Mouse (Mus musculus) heart, adult 2 months (tissue): Measurements from ENCODE around the gene Stag1.
"Not testable (repeated sequence)": the region's sequence is repeated elsewhere in the genome, so short reads cannot be mapped to it uniquely, and the experiment has no call there.

Experiments used
- CTCF ChIP-seq: fragments of 200-600 bp; IDR thresholded peaks from 2 replicates; pipeline ENCODE4 v1.8.1; 2022; ENCODE audit warnings: antibody characterized with exemption, mild to moderate bottlenecking, moderate library complexity
- EP300 ChIP-seq: fragments of 200-500 bp; IDR thresholded peaks from 2 replicates; pipeline ENCODE4 v1.6.1; 2011; ENCODE audit warnings: low read depth, low read length, control low read depth; ENCODE audit not compliant: insufficient read depth
- POLR2A ChIP-seq: fragments of 200-500 bp; IDR thresholded peaks from 2 replicates; pipeline ENCODE4 v1.6.1; 2011; ENCODE audit warnings: mild to moderate bottlenecking, low read depth, low read length, control low read depth; ENCODE audit not compliant: insufficient read depth

- TF ChIP-seq POLR2A, CTCF, EP300: not testable (repeated sequence)
Measured at GRCm38 (mm10) chr9:100777238-100777637, 179.6 kb downstream of the Stag1 start.
